Mouse (Mus musculus): ENCODE measurements around the gene Luzp2.

DNA sequence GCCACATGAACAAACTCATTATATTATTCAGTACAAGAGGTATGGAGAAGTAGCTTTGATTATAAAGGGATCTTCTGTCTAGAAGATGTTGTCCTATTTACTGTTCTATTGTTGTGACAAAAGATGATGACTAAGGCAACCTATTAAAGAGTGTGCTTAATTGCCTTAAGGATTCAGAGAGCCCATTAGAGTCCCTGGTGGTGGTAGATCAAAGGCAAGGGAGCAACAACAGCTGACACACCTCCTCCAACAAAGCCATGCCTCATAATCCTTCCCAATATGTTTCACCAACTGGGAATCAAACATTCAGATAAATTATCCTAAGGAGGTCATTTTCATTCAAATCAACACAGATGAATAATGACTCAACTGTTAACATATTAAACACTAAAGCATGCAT lies 142.1 kb downstream of the Luzp2 start:
- TF ChIP-seq GATA1 (IDR thresholded peaks at IDR 0.05; ENCODE audit: borderline replicate concordance, low read length) (no peak), FLI1 (IDR thresholded peaks at IDR 0.05; ENCODE audit: low read length) (no peak)

Measured in megakaryocyte, embryonic 14.5 days (primary cell).